Mouse (Mus musculus): Measurements from ENCODE around the gene Slc22a21. TPM values are rescaled to one million over a fixed set of nuclear protein-coding genes. Genes with fewer than 3 reads are reported as not detected.

The Slc22a21 gene
- polyA plus RNA-seq, 1 experiment from 2014 or later = 2.0 TPM

DNA sequence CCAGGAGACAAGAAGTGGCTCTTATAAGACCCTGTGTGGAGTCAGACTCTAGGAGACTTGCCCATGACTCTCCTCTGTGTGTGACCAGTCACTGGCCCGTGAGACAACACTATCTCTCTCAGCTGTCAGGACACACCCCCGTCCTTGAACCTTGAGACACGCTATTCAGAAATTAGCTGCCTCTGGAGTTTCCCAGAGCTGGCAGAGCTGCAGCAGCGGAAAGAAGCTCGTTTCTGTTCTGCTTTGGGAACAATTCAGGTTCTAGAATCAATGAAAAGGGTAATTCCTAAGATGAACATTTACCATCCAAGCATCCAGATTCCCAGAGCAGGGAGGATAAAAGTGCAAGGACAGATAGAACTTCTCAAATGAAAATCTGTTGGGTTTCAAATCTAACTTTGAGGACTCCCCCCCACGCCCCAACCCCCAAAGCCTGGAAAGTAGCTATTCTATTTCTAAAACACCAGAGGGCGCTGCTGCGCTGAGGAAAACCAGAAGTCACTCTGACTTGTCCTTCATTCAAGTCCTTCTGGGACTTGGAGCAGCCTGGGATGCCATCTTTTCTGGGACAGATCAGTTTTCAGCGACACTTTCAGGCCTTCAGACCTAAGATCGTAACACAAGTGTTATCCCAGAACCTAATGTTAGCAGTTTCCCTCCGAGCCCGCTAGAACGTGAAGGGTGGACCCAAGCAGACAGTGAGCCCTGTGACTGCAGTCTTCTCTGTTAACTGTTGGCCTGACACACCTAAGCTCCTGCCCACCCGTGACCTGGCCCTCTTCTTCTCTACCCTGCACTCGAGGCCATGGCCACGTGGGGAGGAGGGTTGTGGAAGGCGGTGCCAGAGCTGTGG is 48.8 kb downstream of the Slc22a21 start:
- Histone ChIP-seq H3K9ac (ENCODE audit: low read depth, low read length) (no peak overlapping the region), H3K9me3 (replicated peaks; ENCODE audit: control insufficient read depth, low read length) (no peaks in the 10 kb centered on the region), H3K36me3 (ENCODE audit: control insufficient read depth, insufficient read depth, low read length) (no peaks in the 10 kb centered on the region), H3K4me3 (ENCODE audit: low read depth, low read length) (no peak overlapping the region), H3K27ac (ENCODE audit: low read depth, low read length) (no peak overlapping the region), H3K4me2 (no peak overlapping the region), H3K27me3 (ENCODE audit: control insufficient read depth, insufficient read depth, low read length) (no peaks in the 10 kb centered on the region), H3K4me1 (ENCODE audit: control insufficient read depth, insufficient read depth, low read length) (no peaks in the 10 kb centered on the region)
- ATAC-seq (replicated peaks; ENCODE audit: insufficient number of reproducible peaks, low FRiP score, low TSS enrichment) = no peak
- 24% methylated on average over 17 of the region's 17 CpGs for WGBS (ENCODE audit: insufficient replicate concordance)

DNA sequence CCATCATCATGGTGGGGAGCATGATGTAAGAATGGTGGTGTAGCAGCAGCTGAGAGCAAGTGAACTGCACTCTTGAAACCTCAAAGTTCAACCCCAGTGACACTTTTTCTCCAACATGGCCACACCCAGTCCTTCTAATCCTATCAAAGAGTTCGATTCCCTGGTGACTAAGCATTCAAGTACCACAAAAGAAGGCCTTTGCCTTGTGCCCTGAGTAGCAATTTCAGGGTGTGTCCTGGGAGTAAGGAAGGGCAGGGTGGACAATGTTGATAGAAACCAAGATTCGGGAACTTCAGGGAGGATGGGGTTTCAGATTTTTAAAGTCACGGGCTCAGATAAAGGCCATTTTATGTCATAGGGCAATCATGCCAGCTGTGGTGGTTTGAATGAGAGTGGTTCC is 50.4 kb downstream of the Slc22a21 start:
- H3K27me3 ChIP-seq (ENCODE audit: control insufficient read depth, insufficient read depth, low read length) = no peaks in the 10 kb centered on the region
- WGBS (ENCODE audit: insufficient replicate concordance) = 80% methylated on average over 3 of the region's 3 CpGs
- no peak overlapping the region for H3K4me3 ChIP-seq (ENCODE audit: low read depth, low read length)
- no peaks in the 10 kb centered on the region for H3K9me3 ChIP-seq (replicated peaks; ENCODE audit: control insufficient read depth, low read length)
- no peak overlapping the region for H3K27ac ChIP-seq (ENCODE audit: low read depth, low read length)
- ATAC-seq (replicated peaks; ENCODE audit: insufficient number of reproducible peaks, low FRiP score, low TSS enrichment) = no peak
- no peaks in the 10 kb centered on the region for H3K4me1 ChIP-seq (ENCODE audit: control insufficient read depth, insufficient read depth, low read length)
- H3K4me2 ChIP-seq = no peak overlapping the region
- no peak overlapping the region for H3K9ac ChIP-seq (ENCODE audit: low read depth, low read length)
- no peaks in the 10 kb centered on the region for H3K36me3 ChIP-seq (ENCODE audit: control insufficient read depth, insufficient read depth, low read length)

DNA sequence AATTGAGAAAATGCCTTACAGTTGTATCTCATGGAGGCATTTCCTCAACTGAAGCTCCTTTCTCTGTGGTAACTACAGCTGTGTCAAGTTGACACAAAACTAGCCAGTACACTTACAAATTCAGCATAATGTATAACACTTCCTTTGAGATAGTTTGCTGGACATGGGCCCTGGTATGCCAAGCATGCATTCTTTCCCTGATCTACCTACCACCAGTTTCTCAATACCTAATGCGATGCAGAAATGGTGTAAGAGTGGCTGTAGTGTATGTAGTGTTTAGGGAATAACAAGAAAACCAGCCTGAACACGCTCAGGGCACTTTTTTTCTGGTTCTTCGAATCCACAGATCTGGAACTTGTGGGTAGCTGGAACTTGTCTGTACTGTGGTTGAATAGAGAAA is 51.5 kb downstream of the Slc22a21 start:
- no peaks in the 10 kb centered on the region for H3K27me3 ChIP-seq (ENCODE audit: control insufficient read depth, insufficient read depth, low read length)
- H3K27ac ChIP-seq (ENCODE audit: low read depth, low read length) = no peak overlapping the region
- no peaks in the 10 kb centered on the region for H3K4me1 ChIP-seq (ENCODE audit: control insufficient read depth, insufficient read depth, low read length)
- no peak for ATAC-seq (replicated peaks; ENCODE audit: insufficient number of reproducible peaks, low FRiP score, low TSS enrichment)
- no peaks in the 10 kb centered on the region for H3K36me3 ChIP-seq (ENCODE audit: control insufficient read depth, insufficient read depth, low read length)
- H3K4me2 ChIP-seq = no peak overlapping the region
- 68% methylated on average over 3 of the region's 3 CpGs for WGBS (ENCODE audit: insufficient replicate concordance)
- H3K9me3 ChIP-seq (replicated peaks; ENCODE audit: control insufficient read depth, low read length) = no peaks in the 10 kb centered on the region
- H3K4me3 ChIP-seq (ENCODE audit: low read depth, low read length) = no peak overlapping the region
- H3K9ac ChIP-seq (ENCODE audit: low read depth, low read length) = no peak overlapping the region

GRCm38 (mm10) chr11:53926303-53926702 is 53.8 kb downstream of the Slc22a21 start:
- Histone ChIP-seq H3K9ac (ENCODE audit: low read depth, low read length) (no peak overlapping the region), H3K4me3 (ENCODE audit: low read depth, low read length) (no peak overlapping the region), H3K36me3 (ENCODE audit: control insufficient read depth, insufficient read depth, low read length) (no peaks in the 10 kb centered on the region), H3K27me3 (ENCODE audit: control insufficient read depth, insufficient read depth, low read length) (no peaks in the 10 kb centered on the region), H3K27ac (ENCODE audit: low read depth, low read length) (no peak overlapping the region), H3K4me1 (ENCODE audit: control insufficient read depth, insufficient read depth, low read length) (no peaks in the 10 kb centered on the region), H3K9me3 (replicated peaks; ENCODE audit: control insufficient read depth, low read length) (no peaks in the 10 kb centered on the region), H3K4me2 (no peak overlapping the region)
- WGBS (ENCODE audit: insufficient replicate concordance) = 86% methylated on average over 5 of the region's 5 CpGs
- no peak for ATAC-seq (replicated peaks; ENCODE audit: insufficient number of reproducible peaks, low FRiP score, low TSS enrichment)

DNA sequence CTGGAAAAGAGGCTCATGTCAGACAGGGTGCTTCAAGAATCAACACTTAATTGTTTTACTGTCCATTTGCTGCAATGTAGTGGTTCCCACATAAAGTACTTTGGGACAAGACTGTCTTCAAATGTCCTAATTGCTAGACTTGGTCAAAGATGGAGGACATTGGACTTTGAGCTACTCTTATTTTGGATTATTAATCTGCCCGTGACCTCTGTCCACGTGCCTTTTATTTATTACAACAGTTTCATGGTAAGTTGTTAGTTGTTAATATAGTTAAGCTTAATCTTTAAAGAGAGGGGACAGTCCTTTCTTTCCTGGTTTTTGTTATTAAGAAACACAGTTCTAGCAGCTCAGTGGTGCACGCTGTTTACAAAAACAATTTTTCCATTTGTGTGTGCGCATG is 61.3 kb downstream of the Slc22a21 start:
- no peak for ATAC-seq (replicated peaks; ENCODE audit: insufficient number of reproducible peaks, low FRiP score, low TSS enrichment)
- Histone ChIP-seq H3K4me1 (ENCODE audit: control insufficient read depth, insufficient read depth, low read length) (no peaks in the 10 kb centered on the region), H3K4me3 (ENCODE audit: low read depth, low read length) (no peak overlapping the region), H3K36me3 (ENCODE audit: control insufficient read depth, insufficient read depth, low read length) (no peaks in the 10 kb centered on the region), H3K27ac (ENCODE audit: low read depth, low read length) (no peak overlapping the region), H3K9ac (ENCODE audit: low read depth, low read length) (no peak overlapping the region), H3K9me3 (replicated peaks; ENCODE audit: control insufficient read depth, low read length) (no peaks in the 10 kb centered on the region), H3K27me3 (ENCODE audit: control insufficient read depth, insufficient read depth, low read length) (no peaks in the 10 kb centered on the region), H3K4me2 (no peak overlapping the region)
- WGBS (ENCODE audit: insufficient replicate concordance) = 93% methylated on average over 4 of the region's 4 CpGs

- Histone ChIP-seq H3K4me3 (ENCODE audit: low read depth, low read length) (no peak overlapping the region), H3K4me1 (ENCODE audit: control insufficient read depth, insufficient read depth, low read length) (no peaks in the 10 kb centered on the region), H3K27ac (ENCODE audit: low read depth, low read length) (no peak overlapping the region), H3K27me3 (ENCODE audit: control insufficient read depth, insufficient read depth, low read length) (no peaks in the 10 kb centered on the region), H3K9ac (ENCODE audit: low read depth, low read length) (no peak overlapping the region), H3K4me2 (no peak overlapping the region), H3K36me3 (ENCODE audit: control insufficient read depth, insufficient read depth, low read length) (no peaks in the 10 kb centered on the region), H3K9me3 (replicated peaks; ENCODE audit: control insufficient read depth, low read length) (no peaks in the 10 kb centered on the region)
- 65% methylated on average over 4 of the region's 4 CpGs for WGBS (ENCODE audit: insufficient replicate concordance)
- ATAC-seq (replicated peaks; ENCODE audit: insufficient number of reproducible peaks, low FRiP score, low TSS enrichment) = no peak
Observed at GRCm38 (mm10) chr11:53911011-53911410, 69.1 kb downstream of the Slc22a21 start.

DNA sequence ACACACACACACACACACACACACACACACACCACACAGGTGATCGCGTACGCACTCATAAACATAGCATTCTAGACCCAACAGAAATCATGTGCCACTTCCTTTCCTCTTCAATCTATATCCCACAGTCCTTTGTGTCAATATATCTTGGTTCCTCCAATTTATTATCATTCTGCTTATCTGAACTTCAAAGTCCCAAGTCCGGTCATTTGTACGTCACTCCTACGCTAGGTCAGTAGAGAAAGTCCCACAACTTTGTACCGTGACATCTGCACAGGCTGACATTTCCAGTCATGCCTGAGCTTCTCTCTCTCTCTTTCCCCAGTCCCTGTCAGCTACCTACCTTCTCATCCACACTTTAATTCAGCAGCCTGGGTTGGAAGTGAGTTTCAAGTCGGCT is 71.4 kb downstream of the Slc22a21 start:
- no peaks in the 10 kb centered on the region for H3K36me3 ChIP-seq (ENCODE audit: control insufficient read depth, insufficient read depth, low read length)
- no peak for ATAC-seq (replicated peaks; ENCODE audit: insufficient number of reproducible peaks, low FRiP score, low TSS enrichment)
- H3K4me3 ChIP-seq (ENCODE audit: low read depth, low read length) = no peak overlapping the region
- no peak overlapping the region for H3K9ac ChIP-seq (ENCODE audit: low read depth, low read length)
- no peaks in the 10 kb centered on the region for H3K27me3 ChIP-seq (ENCODE audit: control insufficient read depth, insufficient read depth, low read length)
- no peak overlapping the region for H3K27ac ChIP-seq (ENCODE audit: low read depth, low read length)
- no peaks in the 10 kb centered on the region for H3K9me3 ChIP-seq (replicated peaks; ENCODE audit: control insufficient read depth, low read length)
- H3K4me1 ChIP-seq (ENCODE audit: control insufficient read depth, insufficient read depth, low read length) = 0 out of 2 replicates have a peak, but pooled peaks cover 5% of the 10 kb centered on the region
- H3K4me2 ChIP-seq = no peak overlapping the region
- 81% methylated on average over 8 of the region's 8 CpGs for WGBS (ENCODE audit: insufficient replicate concordance)

GRCm38 (mm10) chr11:53904534-53904925 is 75.6 kb downstream of the Slc22a21 start:
- no peak overlapping the region for H3K4me2 ChIP-seq
- ATAC-seq (replicated peaks; ENCODE audit: insufficient number of reproducible peaks, low FRiP score, low TSS enrichment) = no peak
- H3K4me3 ChIP-seq (ENCODE audit: low read depth, low read length) = no peak overlapping the region
- H3K27me3 ChIP-seq (ENCODE audit: control insufficient read depth, insufficient read depth, low read length) = no peaks in the 10 kb centered on the region
- H3K27ac ChIP-seq (ENCODE audit: low read depth, low read length) = no peak overlapping the region
- H3K36me3 ChIP-seq (ENCODE audit: control insufficient read depth, insufficient read depth, low read length) = no peaks in the 10 kb centered on the region
- 78% methylated on average over 9 of the region's 9 CpGs for WGBS (ENCODE audit: insufficient replicate concordance)
- H3K9me3 ChIP-seq (replicated peaks; ENCODE audit: control insufficient read depth, low read length) = no peaks in the 10 kb centered on the region
- H3K9ac ChIP-seq (ENCODE audit: low read depth, low read length) = no peak overlapping the region
- 0 out of 2 replicates have a peak, but pooled peaks cover 5% of the 10 kb centered on the region for H3K4me1 ChIP-seq (ENCODE audit: control insufficient read depth, insufficient read depth, low read length)
